Mouse (Mus musculus) gastrocnemius, postnatal 25 days (tissue): Measurements from ENCODE around the gene Vrk1. TPM values are rescaled to one million over a fixed set of nuclear protein-coding genes. Genes with fewer than 3 reads are reported as not detected.

Experiments used
- DNase-seq: peaks from one replicate; pipeline ENCODE4 v3.0.0; 2022
- total RNA-seq, 2 experiments: library from RNA; stranded (reverse); gene quantifications; 1 replicate in 1 of 2; 2 replicates in 1 of 2; pipeline ENCODE4 v1.2.3; 2021

Vrk1 gene
- total RNA-seq, 2 experiments from 2014 or later: 3.0 to 3.4 TPM

- peak; percentile 36 for DNase-seq
These were observed 45.8 kb downstream of the Vrk1 start for GRCm38 (mm10) chr12:106055799-106056198.

- no peak for DNase-seq
These were observed 50.0 kb downstream of the Vrk1 start for GRCm38 (mm10) chr12:106059873-106060573.

- no peak for DNase-seq
These were observed 60.6 kb downstream of the Vrk1 start for GRCm38 (mm10) chr12:106070434-106071155.

- DNase-seq: no peak
These were observed 61.6 kb downstream of the Vrk1 start for GRCm38 (mm10) chr12:106071575-106072166.

GRCm38 (mm10) chr12:106074371-106075155 is 64.5 kb downstream of the Vrk1 start:
- no peak for DNase-seq

GRCm38 (mm10) chr12:106076131-106076530 is 66.1 kb downstream of the Vrk1 start:
- no peak for DNase-seq

- DNase-seq: no peak
These were observed 70.5 kb downstream of the Vrk1 start for GRCm38 (mm10) chr12:106080511-106080910.

- DNase-seq: no peak
These were observed 71.1 kb downstream of the Vrk1 start for GRCm38 (mm10) chr12:106080945-106081747.

- no peak for DNase-seq
These were observed 71.7 kb downstream of the Vrk1 start for GRCm38 (mm10) chr12:106081748-106082140.

GRCm38 (mm10) chr12:106082191-106082957 is 72.3 kb downstream of the Vrk1 start:
- DNase-seq: no peak

GRCm38 (mm10) chr12:106082958-106083381 is 72.9 kb downstream of the Vrk1 start:
- no peak for DNase-seq

- no peak for DNase-seq
These were observed 74.1 kb downstream of the Vrk1 start for GRCm38 (mm10) chr12:106084126-106084525.

- no peak for DNase-seq
These were observed 84.8 kb downstream of the Vrk1 start for GRCm38 (mm10) chr12:106094827-106095226.

- DNase-seq: no peak
These were observed 92.0 kb downstream of the Vrk1 start for GRCm38 (mm10) chr12:106102003-106102402.

- no peak for DNase-seq
These were observed 93.0 kb downstream of the Vrk1 start for GRCm38 (mm10) chr12:106102726-106103643.

- DNase-seq: no peak
These were observed 97.2 kb downstream of the Vrk1 start for GRCm38 (mm10) chr12:106107272-106107671.

- no peak for DNase-seq
These were observed 105.3 kb downstream of the Vrk1 start for GRCm38 (mm10) chr12:106115070-106115891.

GRCm38 (mm10) chr12:106115892-106116206 is 105.8 kb downstream of the Vrk1 start:
- no peak for DNase-seq

- DNase-seq: no peak
These were observed 113.2 kb downstream of the Vrk1 start for GRCm38 (mm10) chr12:106123276-106123675.
